Mouse (Mus musculus) kidney, postnatal 25 days (tissue): ENCODE data around the gene Srr.

ENCODE experiments used
- DNase-seq, 2 experiments: peaks; one replicate each; pipeline ENCODE4 v3.0.0; 2021; ENCODE audit warnings: mixed read lengths in 2 of 2

The Srr gene

GRCm38 (mm10) chr11:74857756-74858155, 68.0 kb downstream of the Srr start:
- DNase-seq: no peak
